Mouse (Mus musculus) layer of hippocampus, adult 11-12 months (tissue): ENCODE results near the gene Abcf2.
"Not testable (repeated sequence)": the region's sequence is repeated elsewhere in the genome, so short reads cannot be mapped to it uniquely, and the experiment has no call there.

Experiments used
- DNase-seq: peaks from one replicate; pipeline ENCODE4 v3.0.0; 2022; ENCODE audit warnings: low spot score

The Abcf2 gene

DNA sequence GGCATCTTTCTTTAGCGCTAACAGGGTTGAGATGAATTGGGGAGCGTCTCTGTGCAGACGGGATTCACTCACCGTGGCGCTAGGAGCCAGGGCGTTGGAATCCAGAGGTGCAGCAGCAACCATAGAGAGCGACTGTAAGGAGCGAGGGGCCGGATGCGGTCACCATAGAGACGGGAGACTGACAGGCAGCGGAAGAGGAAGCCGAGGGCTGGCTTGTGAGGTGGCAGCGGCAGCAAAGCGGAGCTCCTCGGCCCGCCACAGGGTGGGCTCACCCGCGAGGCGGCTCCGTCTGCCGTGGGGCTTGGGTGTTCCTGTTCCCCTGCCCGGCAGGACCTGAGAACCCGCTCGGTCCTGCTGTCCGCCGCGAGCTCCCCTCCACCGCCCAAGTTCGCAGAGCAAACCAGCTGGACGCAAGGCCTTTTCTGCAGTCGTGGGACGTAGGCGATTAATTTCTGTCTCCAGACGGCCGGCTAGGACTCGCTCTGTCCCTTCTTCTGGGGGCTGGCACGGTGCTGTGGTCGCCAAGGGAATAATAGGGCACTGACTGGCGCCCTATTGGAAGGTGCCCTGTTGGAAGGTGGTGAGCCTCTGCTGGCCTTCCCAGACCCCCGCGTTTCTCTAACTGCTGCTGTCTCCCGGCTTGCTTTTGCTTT is 9.4 kb upstream of the Abcf2 start, which contains the start of gene Chpf2:
TSS of gene Chpf2 (plus strand) at position 195 of the 653 bp plus-strand sequence.
- peak; percentile 84 for DNase-seq

- no peak for DNase-seq
These were observed 8.8 kb upstream of the Abcf2 start for GRCm38 (mm10) chr5:24586106-24586505.

GRCm38 (mm10) chr5:24578109-24578963 is 1.1 kb upstream of the Abcf2 start:
- no peak for DNase-seq

DNA sequence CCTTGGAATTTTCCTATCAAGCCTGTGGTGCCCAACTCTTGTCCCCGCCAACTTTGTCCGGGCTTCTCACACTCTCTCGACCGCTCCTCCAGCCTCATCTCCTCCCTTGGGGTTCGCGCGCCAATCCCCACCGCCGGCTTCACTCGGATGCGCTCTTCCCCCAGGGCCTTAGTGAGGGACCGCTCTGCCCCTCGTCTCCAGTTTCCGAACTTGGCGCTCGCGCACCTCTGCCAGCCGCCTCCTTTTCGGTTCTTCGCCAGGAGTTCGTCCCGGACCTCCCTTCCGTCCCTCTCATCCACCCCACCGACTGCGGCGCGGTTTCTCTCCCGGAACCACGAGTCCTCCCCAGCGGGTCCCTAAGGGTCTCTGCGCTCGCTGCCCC is 475 bp downstream of the Abcf2 start:
- DNase-seq, result no peak

DNA sequence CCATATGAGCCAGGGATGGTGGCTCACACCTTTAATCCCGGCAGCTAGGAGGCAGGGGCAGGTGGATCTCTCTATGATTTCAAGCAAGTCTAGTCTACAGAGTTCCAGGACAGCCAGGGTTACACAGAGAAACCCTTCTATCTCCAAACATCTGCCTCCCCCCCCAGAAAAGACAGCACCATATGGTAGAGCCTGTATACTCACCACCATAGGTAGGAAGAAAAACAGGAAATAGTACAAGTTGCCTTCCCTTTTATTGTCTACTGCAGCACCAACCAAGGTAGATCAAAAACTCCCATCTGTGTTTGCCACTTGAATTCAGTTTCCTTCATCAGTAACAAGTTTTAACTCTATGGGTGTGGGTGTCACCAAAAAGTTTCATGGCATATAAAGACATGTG is 1.3 kb downstream of the Abcf2 start:
- no peak for DNase-seq

DNA sequence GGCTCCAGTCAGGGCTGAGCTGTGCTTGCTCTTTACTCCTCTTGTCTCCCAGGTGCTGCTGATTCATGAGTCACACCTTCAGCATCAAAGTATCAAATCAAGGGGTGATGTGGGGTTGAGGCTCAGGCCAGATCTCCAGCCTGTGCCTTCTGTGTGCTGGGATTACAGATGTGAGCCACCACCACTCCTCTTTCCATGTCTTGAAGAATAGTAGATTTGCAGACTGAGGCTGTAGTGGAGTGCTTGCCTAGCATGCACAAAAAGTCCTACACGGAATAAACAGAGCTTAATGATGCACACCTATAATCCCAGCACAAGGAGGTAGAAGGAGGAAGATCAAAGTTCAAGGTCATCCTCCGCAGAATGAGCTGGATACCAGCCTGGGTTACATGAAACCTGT is 20.6 kb downstream of the Abcf2 start, which contains the start of gene 4931409K22Rik:
TSS of gene 4931409K22Rik (minus strand) at position 101 of the 400 bp plus-strand sequence.
- DNase-seq, result no peak

DNA sequence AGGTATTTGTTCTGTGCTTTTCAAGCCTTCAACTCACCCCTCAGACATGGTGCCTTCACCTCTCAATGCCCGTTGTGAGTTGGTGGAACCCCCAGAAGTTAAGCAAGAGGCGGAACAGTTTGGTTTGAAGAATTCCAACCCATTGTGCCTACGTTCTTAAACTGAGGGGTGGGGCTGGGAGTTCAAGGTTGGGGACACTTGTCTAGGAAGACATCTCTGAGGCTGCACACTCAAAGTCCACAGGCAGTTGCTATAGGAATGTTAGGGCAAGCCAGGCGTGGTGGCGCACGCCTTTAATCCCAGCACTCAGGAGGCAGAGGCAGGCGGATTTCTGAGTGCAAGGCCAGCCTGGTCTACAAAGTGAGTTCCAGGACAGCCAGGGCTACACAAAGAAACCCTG is 21.9 kb downstream of the Abcf2 start:
- not testable (repeated sequence) for DNase-seq

- DNase-seq, result no peak
These were observed 23.5 kb downstream of the Abcf2 start for GRCm38 (mm10) chr5:24553621-24554244.

DNA sequence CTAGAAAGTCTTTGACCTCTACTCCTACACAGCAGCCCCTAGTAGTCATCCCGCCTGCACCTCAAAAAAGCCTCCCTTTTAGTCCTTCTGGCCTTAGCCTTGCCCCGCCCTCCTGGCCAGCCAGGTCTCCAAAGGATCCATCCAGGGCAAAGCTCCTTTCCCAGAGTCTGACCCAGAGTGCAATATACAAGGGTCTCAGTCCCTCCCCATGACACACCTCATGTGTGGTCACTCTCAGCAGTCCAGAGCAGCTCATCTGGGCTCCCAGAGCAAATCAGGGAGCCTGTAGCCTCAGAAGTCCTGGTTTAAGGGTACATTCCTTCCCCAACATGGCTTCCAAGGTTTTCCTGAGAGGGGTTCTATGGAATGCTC is 26.0 kb downstream of the Abcf2 start:
- DNase-seq, result no peak

DNA sequence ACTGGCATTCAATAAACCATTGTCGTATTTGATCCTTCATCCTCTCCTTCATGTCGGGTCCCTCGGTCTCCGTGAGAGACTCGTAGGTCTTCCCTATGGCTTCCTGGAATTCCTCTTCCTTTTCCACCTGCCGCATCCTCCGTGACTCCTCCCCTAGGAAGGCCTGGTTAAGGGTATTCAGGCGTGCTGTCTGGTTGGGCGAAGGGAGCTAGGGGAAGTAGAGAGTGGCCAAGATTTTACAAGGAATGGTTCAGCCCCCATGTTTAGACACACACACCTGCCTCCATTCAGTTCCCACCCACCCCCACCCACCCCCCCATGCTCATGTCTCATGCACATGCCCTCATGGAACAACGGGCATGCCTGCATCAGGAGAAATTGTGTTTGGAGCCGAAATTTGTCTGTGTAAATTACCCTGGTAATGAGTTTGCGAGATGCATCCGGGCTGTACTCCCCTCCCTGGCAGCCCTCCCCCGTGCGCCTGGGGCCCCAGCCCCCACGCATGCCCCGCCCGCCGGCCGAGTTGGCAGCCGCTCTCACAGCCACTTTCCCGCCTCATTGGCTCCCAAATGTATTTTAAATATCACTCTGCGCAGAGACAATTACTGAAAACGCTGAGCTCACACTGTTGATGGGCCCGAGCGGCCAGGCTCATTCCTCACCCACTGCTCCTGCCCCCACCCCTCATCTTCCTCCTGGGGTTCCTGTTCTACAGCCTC is 26.5 kb downstream of the Abcf2 start:
- peak; percentile 40 for DNase-seq

DNA sequence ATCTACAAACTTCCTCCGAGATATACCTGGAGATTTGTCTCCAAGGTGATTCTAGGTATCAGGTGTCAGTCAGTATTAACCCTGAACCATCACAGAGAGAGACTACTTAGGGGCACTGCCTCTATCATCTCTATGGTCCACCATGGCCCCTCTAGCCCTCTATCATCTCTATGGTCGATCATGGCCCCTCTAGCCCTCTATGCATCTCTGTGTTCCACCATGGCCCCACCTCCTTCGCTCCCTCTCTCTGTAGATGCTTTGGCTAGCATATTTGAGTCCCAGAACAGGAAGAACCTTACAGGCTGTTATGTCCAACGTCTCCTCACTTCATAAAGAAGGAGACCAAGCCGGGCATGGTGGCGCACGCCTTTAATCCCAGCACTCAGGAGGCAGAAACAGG is 34.6 kb downstream of the Abcf2 start:
- no peak for DNase-seq

- DNase-seq, result no peak
These were observed 36.1 kb downstream of the Abcf2 start for GRCm38 (mm10) chr5:24541144-24541569.

GRCm38 (mm10) chr5:24540387-24541143 is 36.7 kb downstream of the Abcf2 start, which contains the start of gene Asb10:
Asb10 (minus strand) TSS chr5:24540978.
- DNase-seq, result peak; percentile 68

DNA sequence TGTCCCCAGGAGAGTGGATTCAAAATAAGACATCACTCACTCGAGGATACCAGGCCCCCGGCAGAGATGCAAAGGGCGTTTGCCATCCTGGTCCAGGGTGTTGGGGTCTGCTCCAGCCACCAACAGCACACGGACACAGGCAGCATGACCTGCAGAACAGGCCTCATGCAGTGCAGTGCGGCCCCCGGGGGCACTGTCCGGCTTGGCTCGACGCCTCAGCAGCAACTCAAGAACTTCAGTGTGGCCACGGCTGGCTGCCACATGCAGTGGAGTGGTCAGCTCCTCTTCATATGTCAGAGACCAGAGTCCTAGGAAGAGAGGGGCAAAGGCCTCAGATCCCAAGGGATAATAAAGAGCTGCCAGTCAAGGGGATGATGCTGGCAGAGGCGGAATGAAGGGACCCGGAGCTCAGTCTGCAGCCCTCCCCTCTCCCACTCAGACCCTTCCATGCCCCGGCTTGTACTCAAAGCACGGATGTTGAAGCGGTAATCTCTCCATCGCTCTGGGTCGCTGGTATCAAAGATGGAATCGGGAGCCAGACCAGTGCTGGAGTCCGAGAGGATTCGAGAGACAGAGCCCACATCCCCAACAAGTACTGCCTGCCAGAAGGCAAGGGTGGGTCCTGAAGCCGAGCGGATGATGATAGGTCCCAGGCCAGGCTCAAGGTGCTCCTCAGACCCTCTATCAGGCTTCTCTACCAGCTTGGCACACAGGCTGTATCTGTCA is 37.5 kb downstream of the Abcf2 start:
- DNase-seq, result no peak

GRCm38 (mm10) chr5:24537618-24538017 is 39.6 kb downstream of the Abcf2 start:
- DNase-seq, result no peak

- DNase-seq, result no peak
These were observed 40.8 kb downstream of the Abcf2 start for GRCm38 (mm10) chr5:24536511-24536910.

- DNase-seq, result no peak
These were observed 41.5 kb downstream of the Abcf2 start for GRCm38 (mm10) chr5:24535731-24536130.

DNA sequence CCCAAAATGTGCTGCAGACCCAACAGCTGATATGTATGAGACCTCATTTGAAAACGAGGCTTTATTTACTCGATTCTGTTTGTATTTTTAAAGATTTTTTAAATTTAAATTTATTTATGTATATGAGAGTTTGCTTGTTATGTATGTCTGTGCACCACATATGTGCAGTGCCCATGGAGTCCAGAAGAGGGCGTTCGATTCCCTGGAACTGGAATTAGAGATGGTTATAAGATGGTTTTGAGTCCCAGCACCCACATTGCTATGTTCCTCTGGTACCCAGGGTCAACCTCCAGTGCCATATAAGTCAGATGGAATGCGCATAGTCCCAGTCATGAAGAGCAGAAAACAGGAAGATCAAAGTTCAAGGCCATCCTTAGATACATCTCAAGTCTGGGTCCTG is 43.0 kb downstream of the Abcf2 start:
- no peak for DNase-seq

- DNase-seq, result no peak
These were observed 43.9 kb downstream of the Abcf2 start for GRCm38 (mm10) chr5:24533391-24533790.

- DNase-seq, result peak; percentile 94
These were observed 47.1 kb downstream of the Abcf2 start for GRCm38 (mm10) chr5:24530042-24530689.
